Mouse (Mus musculus): ENCODE data around the gene Usp2.

Gene Usp2

GRCm38 (mm10) chr9:44045158-44045883 is 21.5 kb upstream of the Usp2 start:
- intact Hi-C loops (cut with DNase I) = no loop called here

- intact Hi-C loops (cut with DNase I) = no loop called here
Measured at GRCm38 (mm10) chr9:44045884-44046272, 20.9 kb upstream of the Usp2 start.

GRCm38 (mm10) chr9:44046426-44046825 is 20.4 kb upstream of the Usp2 start:
- intact Hi-C loops (cut with DNase I) = no loop called here

- intact Hi-C loops (cut with DNase I) = no loop called here
Measured at GRCm38 (mm10) chr9:44047071-44047470, 19.8 kb upstream of the Usp2 start.

- intact Hi-C loops (cut with DNase I) = no loop called here
Measured at GRCm38 (mm10) chr9:44047571-44048490, 19.0 kb upstream of the Usp2 start.

GRCm38 (mm10) chr9:44048541-44049380 is 18.1 kb upstream of the Usp2 start:
- intact Hi-C loops (cut with DNase I) = no loop called here

DNA sequence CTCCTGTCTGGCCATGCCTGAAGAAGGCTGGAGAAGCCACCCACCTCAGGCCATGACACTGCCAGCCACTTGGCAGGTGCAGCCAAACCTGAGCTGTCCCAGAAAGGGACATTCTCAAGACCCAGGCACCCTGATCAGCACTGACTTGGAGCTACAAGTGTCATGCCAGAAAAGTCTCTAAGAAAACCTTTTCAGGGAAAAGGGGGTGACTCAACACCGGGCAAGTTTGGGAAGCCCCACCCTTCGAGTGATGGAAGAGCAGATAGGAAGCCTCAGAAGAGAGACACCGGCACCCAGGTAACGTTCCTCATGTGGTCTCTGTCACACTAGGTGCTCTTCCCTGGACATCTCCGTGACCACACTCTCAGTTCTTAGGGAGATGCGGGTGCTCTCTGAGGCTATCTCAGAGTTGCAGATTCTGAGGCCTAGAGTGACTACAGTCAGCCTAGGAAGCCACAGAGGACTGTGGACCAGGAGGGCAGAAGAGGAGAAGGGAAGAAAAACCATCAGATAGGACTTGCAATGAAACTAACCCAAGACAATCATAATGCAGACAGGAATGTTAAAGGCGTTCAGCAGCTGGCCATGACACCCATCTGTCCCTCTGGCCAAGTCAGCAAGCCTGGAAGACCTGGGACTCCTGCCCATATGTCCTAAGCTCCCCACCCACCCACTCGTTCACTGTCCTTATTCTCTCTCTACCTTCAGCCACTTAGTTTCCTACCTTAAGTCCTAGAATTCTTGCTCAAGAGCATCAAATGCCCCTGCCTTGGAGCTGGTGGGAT is 17.2 kb upstream of the Usp2 start:
- intact Hi-C loops (cut with DNase I) = no loop called here

GRCm38 (mm10) chr9:44052855-44053254 is 14.0 kb upstream of the Usp2 start:
- intact Hi-C loops (cut with DNase I) = no loop called here

DNA sequence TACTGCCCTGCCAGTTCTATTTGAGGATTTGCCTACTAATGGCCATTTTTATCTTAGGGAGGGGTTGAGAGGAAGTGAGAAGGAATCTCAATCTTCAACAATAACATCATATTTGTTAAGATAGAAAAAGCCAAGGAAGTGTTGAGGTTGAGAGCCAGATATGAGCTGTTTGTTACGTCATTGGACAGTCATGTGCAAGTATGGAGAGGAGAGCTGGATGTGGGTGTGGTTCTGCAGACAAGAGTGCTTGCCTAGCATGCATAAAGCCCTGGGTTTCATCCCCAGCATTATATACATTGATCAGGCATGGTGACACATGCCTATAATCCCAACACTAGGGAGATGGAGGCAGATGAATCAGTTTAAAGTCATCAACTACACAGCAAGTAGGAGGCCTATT is 12.9 kb upstream of the Usp2 start:
- intact Hi-C loops (cut with DNase I) = no loop called here

DNA sequence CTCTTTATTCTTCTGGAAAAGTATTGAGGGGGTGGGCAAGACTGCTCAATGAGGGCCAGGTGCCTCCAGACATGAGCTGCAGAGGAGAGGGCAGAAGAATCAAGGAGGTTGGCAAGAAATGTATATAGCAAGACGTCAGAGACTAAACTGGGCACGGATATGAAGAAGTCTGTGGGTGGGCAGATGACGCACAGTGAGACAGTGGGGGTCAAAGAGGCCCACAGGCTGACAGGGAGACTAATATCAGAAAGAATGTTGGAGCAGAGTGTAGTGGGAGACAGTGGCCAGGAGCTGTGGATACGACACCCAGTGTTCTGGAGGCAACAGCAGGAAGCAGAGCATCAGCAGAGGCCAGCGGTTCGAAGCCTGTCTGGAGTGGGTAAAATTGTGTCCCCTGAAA is 8.2 kb upstream of the Usp2 start:
- intact Hi-C loops (cut with DNase I) = loop anchor here (5.0 kb wide), 1 partner anchor 71 kb away; no protein-coding TSS in a partner anchor

DNA sequence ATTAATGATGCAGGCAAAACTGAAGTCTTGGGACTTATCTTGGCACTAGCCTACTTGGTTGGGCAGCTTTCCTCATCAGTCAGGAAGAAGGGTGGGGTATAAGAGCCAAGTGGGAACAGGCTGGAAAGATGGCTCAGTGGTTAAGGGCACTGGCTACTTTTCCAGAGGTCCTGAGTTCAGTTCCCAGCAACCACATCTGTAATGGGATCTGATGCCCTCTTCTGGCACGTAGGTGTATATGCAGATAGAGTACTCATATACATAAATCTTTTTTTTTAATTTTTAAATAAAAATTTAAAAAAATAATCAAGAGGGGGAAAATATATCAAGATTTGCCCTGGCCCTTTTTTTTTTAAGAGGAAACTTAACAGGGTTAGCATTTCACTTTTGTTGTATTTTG is 1.6 kb upstream of the Usp2 start:
- intact Hi-C loops (cut with DNase I) = loop anchor here (5.0 kb wide), 1 partner anchor 83 kb away; no protein-coding TSS in a partner anchor

DNA sequence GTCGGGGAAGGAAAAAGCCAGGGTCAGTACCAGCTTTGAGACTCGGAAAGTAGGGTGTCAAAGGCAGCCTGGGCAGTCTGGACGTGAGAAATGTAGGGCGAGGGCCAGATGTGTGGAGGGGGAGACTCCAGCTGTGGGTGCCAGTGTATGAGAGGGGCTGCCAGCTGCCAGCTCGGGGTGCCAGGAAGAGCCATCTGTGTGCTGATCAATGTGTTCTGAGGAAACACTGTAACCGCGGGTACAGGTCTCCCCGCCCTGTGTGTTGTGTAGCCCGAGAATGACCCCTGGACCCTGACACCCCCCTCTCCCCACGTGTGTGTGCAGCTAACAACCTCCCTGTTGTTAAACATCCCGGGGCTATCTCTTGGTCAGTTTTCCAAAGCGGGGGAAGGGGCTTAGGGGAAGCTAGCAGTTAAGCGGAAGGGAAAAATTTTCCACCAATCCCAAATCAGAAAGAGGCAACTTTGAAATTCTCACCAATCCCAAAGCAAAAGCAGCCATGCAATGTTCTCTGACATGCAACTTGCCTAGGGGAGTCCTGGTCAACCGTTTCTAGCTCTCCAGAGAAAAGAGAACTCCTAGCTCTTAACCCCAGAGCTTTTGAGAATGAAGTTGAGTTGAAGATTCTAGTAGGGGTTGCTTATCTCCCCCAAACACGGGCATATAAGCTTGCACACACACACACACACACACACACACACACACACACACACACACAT is 579 bp downstream of the Usp2 start:
- intact Hi-C loops (cut with DNase I) = loop anchor here (5.0 kb wide), 1 partner anchor 85 kb away; no protein-coding TSS in a partner anchor

DNA sequence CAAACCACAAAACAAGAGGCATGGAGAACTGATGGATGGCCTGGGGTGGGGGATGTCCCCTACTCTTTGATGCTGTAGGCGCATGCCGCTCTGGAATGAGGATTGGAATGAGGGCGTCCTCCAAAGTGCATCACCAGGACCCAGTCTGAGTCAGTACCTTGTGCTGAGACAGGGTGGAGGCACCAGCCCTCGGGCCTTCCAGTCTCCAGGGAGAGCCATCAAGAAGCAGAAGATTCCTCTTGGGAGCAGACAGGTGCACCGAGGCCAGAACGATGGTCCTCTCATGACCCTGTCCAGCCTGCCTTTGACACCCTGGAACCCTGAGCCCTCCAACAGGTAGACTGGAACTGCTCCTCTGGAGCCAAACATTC is 1.1 kb downstream of the Usp2 start:
- intact Hi-C loops (cut with DNase I) = loop anchor here (5.0 kb wide), 1 partner anchor 86 kb away; no protein-coding TSS in a partner anchor

- intact Hi-C loops (cut with DNase I) = loop anchor here (5.0 kb wide), 1 partner anchor 87 kb away; no protein-coding TSS in a partner anchor
Measured at GRCm38 (mm10) chr9:44069252-44069651, 2.4 kb downstream of the Usp2 start.

GRCm38 (mm10) chr9:44070113-44070843 is 3.5 kb downstream of the Usp2 start:
- intact Hi-C loops (cut with DNase I) = loop anchor here (5.0 kb wide), 1 partner anchor 37 kb away; the partner anchor contains the start of gene C1qtnf5

DNA sequence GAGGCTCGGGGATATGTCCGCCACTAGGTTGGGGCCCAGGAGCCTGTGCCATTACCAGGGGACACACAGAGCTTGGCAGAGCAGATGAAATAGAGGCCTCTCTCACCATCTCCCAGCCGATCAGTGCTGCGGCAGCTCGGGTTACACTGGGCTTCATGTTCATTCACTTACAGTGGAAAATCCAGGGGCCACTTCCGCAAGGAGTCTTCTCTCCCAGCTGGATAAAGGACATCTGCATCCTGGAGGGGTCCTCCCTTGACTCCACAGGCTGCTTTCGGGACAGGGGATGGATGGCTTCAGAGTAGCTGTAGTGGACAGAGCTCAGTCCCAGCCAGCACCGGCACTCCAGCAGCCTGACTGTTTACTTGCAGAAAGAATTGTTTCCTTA is 4.0 kb downstream of the Usp2 start:
- intact Hi-C loops (cut with DNase I) = loop anchor here (5.0 kb wide), 1 partner anchor 36 kb away; the partner anchor contains the start of gene C1qtnf5

GRCm38 (mm10) chr9:44071914-44072598 is 5.2 kb downstream of the Usp2 start:
- intact Hi-C loops (cut with DNase I) = loop anchor here (5.0 kb wide), 1 partner anchor 35 kb away; the partner anchor contains the start of gene C1qtnf5

- intact Hi-C loops (cut with DNase I) = loop anchor here (5.0 kb wide), 1 partner anchor 35 kb away; the partner anchor contains the start of gene C1qtnf5
Measured at GRCm38 (mm10) chr9:44072599-44072915, 5.7 kb downstream of the Usp2 start.

All from adrenal gland (tissue).